Mouse (Mus musculus): ENCODE measurements around the gene Olfr56. TPM values are rescaled to one million over a fixed set of nuclear protein-coding genes. Genes with fewer than 3 reads are reported as not detected.

Gene Olfr56
- polyA plus RNA-seq, 1 experiment: not detected

DNA sequence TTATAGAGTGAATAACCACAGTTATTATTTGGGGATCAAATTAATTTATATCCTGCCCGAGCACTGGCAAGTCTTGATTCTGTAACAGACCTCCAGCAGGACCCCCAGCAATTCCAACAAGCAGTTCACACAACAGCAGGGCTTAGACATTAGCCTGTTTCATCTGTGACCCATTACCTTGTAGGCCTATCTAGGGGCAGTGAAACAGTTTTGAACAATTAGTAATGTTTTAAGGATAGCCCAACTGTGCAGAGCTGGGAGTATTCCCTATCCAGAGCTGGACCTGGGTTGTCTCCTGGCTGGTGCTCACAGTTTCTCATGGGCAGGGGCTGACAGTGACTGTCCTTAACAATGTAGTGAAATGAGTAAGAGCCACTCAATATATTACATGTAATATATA lies 98.3 kb downstream of the Olfr56 start:
- Histone ChIP-seq H3K36me3 (ENCODE audit: control insufficient read depth, insufficient read depth, low read length, poor library complexity, severe bottlenecking) (no peaks in the 10 kb centered on the region), H3K27me3 (ENCODE audit: control insufficient read depth, insufficient read depth, low read length, poor library complexity, severe bottlenecking) (no peaks in the 10 kb centered on the region), H3K4me1 (ENCODE audit: control insufficient read depth, insufficient read depth, low read length) (no peaks in the 10 kb centered on the region), H3K27ac (ENCODE audit: insufficient read depth, low read length) (no peak overlapping the region), H3K9ac (ENCODE audit: low read depth, poor library complexity, severe bottlenecking) (no peak overlapping the region), H3K4me3 (ENCODE audit: low read depth, low read length) (no peak overlapping the region), H3K9me3 (replicated peaks; ENCODE audit: control insufficient read depth, insufficient read depth, low read length, poor library complexity, severe bottlenecking) (no peaks in the 10 kb centered on the region)
- TF ChIP-seq EP300 (IDR thresholded peaks at IDR 0.05; ENCODE audit: insufficient read depth, low read depth, low read length) (no peak), POLR2A (IDR thresholded peaks at IDR 0.05; ENCODE audit: insufficient read depth, low read length) (no peak), CTCF (IDR thresholded peaks at IDR 0.05; ENCODE audit: low read depth, low read length) (no peak)

- H3K4me1 ChIP-seq (ENCODE audit: control insufficient read depth, insufficient read depth, low read length): no peaks in the 10 kb centered on the region
- no peaks in the 10 kb centered on the region for H3K36me3 ChIP-seq (ENCODE audit: control insufficient read depth, insufficient read depth, low read length, poor library complexity, severe bottlenecking)
- TF ChIP-seq EP300 (IDR thresholded peaks at IDR 0.05; ENCODE audit: insufficient read depth, low read depth, low read length) (no peak), POLR2A (IDR thresholded peaks at IDR 0.05; ENCODE audit: insufficient read depth, low read length) (no peak), CTCF (IDR thresholded peaks at IDR 0.05; ENCODE audit: low read depth, low read length) (no peak)
- H3K9ac ChIP-seq (ENCODE audit: low read depth, poor library complexity, severe bottlenecking): no peak overlapping the region
- H3K4me3 ChIP-seq (ENCODE audit: low read depth, low read length): no peak overlapping the region
- H3K27ac ChIP-seq (ENCODE audit: insufficient read depth, low read length): no peak overlapping the region
- H3K27me3 ChIP-seq (ENCODE audit: control insufficient read depth, insufficient read depth, low read length, poor library complexity, severe bottlenecking): no peaks in the 10 kb centered on the region
- H3K9me3 ChIP-seq (replicated peaks; ENCODE audit: control insufficient read depth, insufficient read depth, low read length, poor library complexity, severe bottlenecking): no peaks in the 10 kb centered on the region
These were observed 100.0 kb downstream of the Olfr56 start for GRCm38 (mm10) chr11:49078719-49079118.

DNA sequence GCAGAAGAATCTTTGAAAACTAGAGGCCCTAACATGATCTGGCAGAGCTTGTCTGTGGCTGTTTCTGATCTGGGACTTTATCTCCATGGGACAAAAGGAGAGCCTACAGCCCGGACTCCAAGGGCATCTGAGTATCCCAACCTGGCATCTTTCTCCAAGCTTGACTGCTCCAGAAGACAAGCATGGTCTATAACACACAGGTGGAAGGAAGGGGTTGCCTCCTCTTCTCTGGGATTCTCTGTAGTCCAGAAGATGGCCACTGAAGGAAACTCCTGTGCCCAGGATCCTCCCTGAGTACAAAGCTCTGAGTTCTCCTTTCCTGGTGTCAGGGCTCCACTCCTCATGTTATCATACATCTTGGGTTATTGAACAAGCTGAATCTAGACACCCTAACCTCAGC lies 101.9 kb downstream of the Olfr56 start:
- H3K9me3 ChIP-seq (replicated peaks; ENCODE audit: control insufficient read depth, insufficient read depth, low read length, poor library complexity, severe bottlenecking): no peaks in the 10 kb centered on the region
- no peak overlapping the region for H3K27ac ChIP-seq (ENCODE audit: insufficient read depth, low read length)
- no peak overlapping the region for H3K4me3 ChIP-seq (ENCODE audit: low read depth, low read length)
- TF ChIP-seq CTCF (IDR thresholded peaks at IDR 0.05; ENCODE audit: low read depth, low read length): no peak
- no peak for TF ChIP-seq EP300 (IDR thresholded peaks at IDR 0.05; ENCODE audit: insufficient read depth, low read depth, low read length)
- TF ChIP-seq POLR2A (IDR thresholded peaks at IDR 0.05; ENCODE audit: insufficient read depth, low read length): no peak
- H3K4me1 ChIP-seq (ENCODE audit: control insufficient read depth, insufficient read depth, low read length): no peaks in the 10 kb centered on the region
- no peaks in the 10 kb centered on the region for H3K27me3 ChIP-seq (ENCODE audit: control insufficient read depth, insufficient read depth, low read length, poor library complexity, severe bottlenecking)
- no peak overlapping the region for H3K9ac ChIP-seq (ENCODE audit: low read depth, poor library complexity, severe bottlenecking)
- H3K36me3 ChIP-seq (ENCODE audit: control insufficient read depth, insufficient read depth, low read length, poor library complexity, severe bottlenecking): no peaks in the 10 kb centered on the region

- Histone ChIP-seq H3K9ac (ENCODE audit: low read depth, poor library complexity, severe bottlenecking) (no peak overlapping the region), H3K27me3 (ENCODE audit: control insufficient read depth, insufficient read depth, low read length, poor library complexity, severe bottlenecking) (no peaks in the 10 kb centered on the region), H3K9me3 (replicated peaks; ENCODE audit: control insufficient read depth, insufficient read depth, low read length, poor library complexity, severe bottlenecking) (no peaks in the 10 kb centered on the region), H3K27ac (ENCODE audit: insufficient read depth, low read length) (no peak overlapping the region), H3K4me3 (ENCODE audit: low read depth, low read length) (no peak overlapping the region), H3K36me3 (ENCODE audit: control insufficient read depth, insufficient read depth, low read length, poor library complexity, severe bottlenecking) (no peaks in the 10 kb centered on the region), H3K4me1 (ENCODE audit: control insufficient read depth, insufficient read depth, low read length) (no peaks in the 10 kb centered on the region)
- no peak for TF ChIP-seq POLR2A (IDR thresholded peaks at IDR 0.05; ENCODE audit: insufficient read depth, low read length)
- no peak for TF ChIP-seq CTCF (IDR thresholded peaks at IDR 0.05; ENCODE audit: low read depth, low read length)
- no peak for TF ChIP-seq EP300 (IDR thresholded peaks at IDR 0.05; ENCODE audit: insufficient read depth, low read depth, low read length)
These were observed 102.7 kb downstream of the Olfr56 start for GRCm38 (mm10) chr11:49081356-49081755.

DNA sequence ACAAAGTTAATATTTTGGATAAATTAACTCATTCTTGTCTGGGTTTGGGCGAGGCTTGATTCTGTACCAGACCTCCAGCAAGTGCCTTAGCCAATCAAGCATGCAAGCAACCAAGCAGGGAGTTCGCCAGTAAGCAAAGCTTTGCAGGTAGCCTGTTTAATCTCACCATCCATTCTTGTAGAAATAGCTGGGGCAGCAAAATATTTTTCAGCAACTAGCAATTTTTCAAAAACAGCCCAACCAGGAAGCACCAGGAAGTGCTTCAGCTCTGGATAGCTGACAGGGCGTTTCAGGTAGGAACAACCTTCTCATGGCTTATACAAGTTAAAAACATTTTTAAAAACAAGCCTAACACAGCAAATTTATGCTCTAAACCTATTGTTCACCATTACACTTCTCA lies 103.2 kb downstream of the Olfr56 start:
- Histone ChIP-seq H3K9ac (ENCODE audit: low read depth, poor library complexity, severe bottlenecking) (no peak overlapping the region), H3K27me3 (ENCODE audit: control insufficient read depth, insufficient read depth, low read length, poor library complexity, severe bottlenecking) (no peaks in the 10 kb centered on the region), H3K4me1 (ENCODE audit: control insufficient read depth, insufficient read depth, low read length) (no peaks in the 10 kb centered on the region), H3K4me3 (ENCODE audit: low read depth, low read length) (no peak overlapping the region), H3K27ac (ENCODE audit: insufficient read depth, low read length) (no peak overlapping the region), H3K36me3 (ENCODE audit: control insufficient read depth, insufficient read depth, low read length, poor library complexity, severe bottlenecking) (no peaks in the 10 kb centered on the region), H3K9me3 (replicated peaks; ENCODE audit: control insufficient read depth, insufficient read depth, low read length, poor library complexity, severe bottlenecking) (no peaks in the 10 kb centered on the region)
- TF ChIP-seq EP300 (IDR thresholded peaks at IDR 0.05; ENCODE audit: insufficient read depth, low read depth, low read length) (no peak), POLR2A (IDR thresholded peaks at IDR 0.05; ENCODE audit: insufficient read depth, low read length) (no peak), CTCF (IDR thresholded peaks at IDR 0.05; ENCODE audit: low read depth, low read length) (no peak)

GRCm38 (mm10) chr11:49083146-49083545 lies 104.5 kb downstream of the Olfr56 start:
- TF ChIP-seq POLR2A (IDR thresholded peaks at IDR 0.05; ENCODE audit: insufficient read depth, low read length) (no peak), EP300 (IDR thresholded peaks at IDR 0.05; ENCODE audit: insufficient read depth, low read depth, low read length) (no peak), CTCF (IDR thresholded peaks at IDR 0.05; ENCODE audit: low read depth, low read length) (no peak)
- H3K27ac ChIP-seq (ENCODE audit: insufficient read depth, low read length): no peak overlapping the region
- H3K4me1 ChIP-seq (ENCODE audit: control insufficient read depth, insufficient read depth, low read length): no peaks in the 10 kb centered on the region
- no peak overlapping the region for H3K4me3 ChIP-seq (ENCODE audit: low read depth, low read length)
- no peaks in the 10 kb centered on the region for H3K9me3 ChIP-seq (replicated peaks; ENCODE audit: control insufficient read depth, insufficient read depth, low read length, poor library complexity, severe bottlenecking)
- no peaks in the 10 kb centered on the region for H3K27me3 ChIP-seq (ENCODE audit: control insufficient read depth, insufficient read depth, low read length, poor library complexity, severe bottlenecking)
- no peaks in the 10 kb centered on the region for H3K36me3 ChIP-seq (ENCODE audit: control insufficient read depth, insufficient read depth, low read length, poor library complexity, severe bottlenecking)
- H3K9ac ChIP-seq (ENCODE audit: low read depth, poor library complexity, severe bottlenecking): no peak overlapping the region
